Mouse (Mus musculus): ENCODE results near the gene Pkig. TPM values are rescaled to one million over a fixed set of nuclear protein-coding genes. Genes with fewer than 3 reads are reported as not detected.
A peak's percentile ranks its signal among the peaks of the same experiment; 100 is the strongest.

The Pkig gene
- total and polyA plus RNA-seq, 3 experiments, result 225 to 364 (median 227) TPM

- in situ Hi-C loops (cut with MboI; ENCODE audit: low pct_ligation_motif_present, low pct_unique_long_range_greater_than_20kb, low sequenced_read_pairs), result no loop called here
- Histone ChIP-seq H3K4me3 (replicated peaks in 1 of 3; ENCODE audit: low read depth in 2 of 3, low read length in 2 of 3, poor library complexity in 1 of 3) (no peak overlapping the region), H3K27ac (ENCODE audit: insufficient read depth, low read depth) (no peak overlapping the region), H3K36me3 (replicated peaks in 1 of 2; ENCODE audit: control insufficient read depth in 1 of 2, insufficient read depth in 1 of 2, low read length in 1 of 2) (peaks cover 0 to 23% of the 10 kb centered on the region in 2 experiments), H3K4me1 (ENCODE audit: control insufficient read depth in 1 of 2, insufficient read depth in 2 of 2) (peaks cover 16 to 54% of the 10 kb centered on the region in 2 experiments), H3K9me3 (replicated peaks; ENCODE audit: low read length) (no peaks in the 10 kb centered on the region), H3K4me2 (ENCODE audit: insufficient read depth, low read depth, poor library complexity, severe bottlenecking) (no peak overlapping the region), H3K27me3 (replicated peaks) (no peaks in the 10 kb centered on the region), H3K9ac (ENCODE audit: insufficient read depth, low read depth) (no peak overlapping the region), H3K79me2 (replicated peaks; ENCODE audit: control insufficient read depth, extremely low read depth, insufficient read depth, poor library complexity, severe bottlenecking) (no peaks in the 10 kb centered on the region)
- TF ChIP-seq MAX (IDR thresholded peaks at IDR 0.05; ENCODE audit: low read length) (peak; percentile 22; the same call in 1 of the 2 replicates), TCF12 (IDR thresholded peaks at IDR 0.05; ENCODE audit: low read depth, low read length) (0 out of 2 replicates have a peak, but pooled peaks have one; percentile 8), NRF1 (IDR thresholded peaks at IDR 0.05; ENCODE audit: low read depth, low read length) (no peak)
- dilution Hi-C loops (cut with MboI; ENCODE audit: extremely low pct_ligation_motif_present, extremely low pct_unique_long_range_greater_than_20kb, low sequenced_read_pairs), result no loop called here
- DNase-seq (ENCODE audit: extremely low read depth), result peak; percentile 38
These were observed 86.8 kb downstream of the Pkig start for GRCm38 (mm10) chr2:163744801-163745570.

- 0 out of 2 replicates have a peak, but pooled peaks have one; percentile 28 for TF ChIP-seq NELFE (IDR thresholded peaks at IDR 0.05; ENCODE audit: low read depth, low read length)
- TF ChIP-seq ELF1 (IDR thresholded peaks at IDR 0.05; ENCODE audit: low read depth, low read length), result no peak
- no peak for TF ChIP-seq ZC3H11A (IDR thresholded peaks at IDR 0.05; ENCODE audit: low read depth, low read length)
- no peak for TF ChIP-seq MYC (IDR thresholded peaks at IDR 0.05; ENCODE audit: low read depth, low read length)
- no peak for TF ChIP-seq ZNF384 (IDR thresholded peaks at IDR 0.05; ENCODE audit: low read depth, low read length)
- no peak for TF ChIP-seq NRF1 (IDR thresholded peaks at IDR 0.05; ENCODE audit: low read depth, low read length)
- TF ChIP-seq TCF12 (IDR thresholded peaks at IDR 0.05; ENCODE audit: low read depth, low read length), result no peak
- peak; percentile 74 for TF ChIP-seq POLR2A (IDR thresholded peaks at IDR 0.05; ENCODE audit: low read depth, low read length)
- peak; percentile 39; the same call in 1 of the 2 replicates for TF ChIP-seq MXI1 (IDR thresholded peaks at IDR 0.05; ENCODE audit: low read depth, low read length)
- dilution Hi-C loops (cut with MboI; ENCODE audit: extremely low pct_ligation_motif_present, extremely low pct_unique_long_range_greater_than_20kb, low sequenced_read_pairs) (no loop called here), in situ Hi-C loops (cut with MboI; ENCODE audit: low pct_ligation_motif_present, low pct_unique_long_range_greater_than_20kb, low sequenced_read_pairs) (no loop called here)
- H3K9ac ChIP-seq (ENCODE audit: insufficient read depth, low read depth), result peak within 1 kb of the TSS; percentile 70
- no peak within 1 kb of the TSS for H3K27ac ChIP-seq (ENCODE audit: insufficient read depth, low read depth)
- peak within 1 kb of the TSS; percentile 46 to 61 (median 60) for H3K4me3 ChIP-seq (replicated peaks in 1 of 3; ENCODE audit: low read depth in 2 of 3, low read length in 2 of 3, poor library complexity in 1 of 3)
- H3K9me3 ChIP-seq (replicated peaks; ENCODE audit: low read length), result no peaks in the 10 kb centered on the region
- H3K36me3 ChIP-seq (replicated peaks in 1 of 2; ENCODE audit: control insufficient read depth in 1 of 2, insufficient read depth in 1 of 2, low read length in 1 of 2), result peaks cover 0 to 13% of the 10 kb centered on the region in 2 experiments
- peak within 1 kb of the TSS; percentile 86 for H3K4me2 ChIP-seq (ENCODE audit: insufficient read depth, low read depth, poor library complexity, severe bottlenecking)
- peaks cover 7 to 33% of the 10 kb centered on the region in 2 experiments for H3K4me1 ChIP-seq (ENCODE audit: control insufficient read depth in 1 of 2, insufficient read depth in 2 of 2)
- H3K27me3 ChIP-seq (replicated peaks), result peaks cover 11% of the 10 kb centered on the region
- no peaks in the 10 kb centered on the region for H3K79me2 ChIP-seq (replicated peaks; ENCODE audit: control insufficient read depth, extremely low read depth, insufficient read depth, poor library complexity, severe bottlenecking)
- DNase-seq (ENCODE audit: extremely low read depth), result peak; percentile 28
These were observed 91.7 kb downstream of the Pkig start, which contains the start of gene Ada for GRCm38 (mm10) chr2:163749647-163750611. Gene Ada, minus strand, starts transcription at chr2:163750239.

Data from CH12.LX (cell line).